In genomic region chr10:75561071-75561654, GRCm38 (mm10) we compare ENCODE assay signal across 8 mouse cellular contexts. TPM values are rescaled to one million over a fixed set of nuclear protein-coding genes. Genes with fewer than 3 reads are reported as not detected.
DNase-seq lines count a peak whose midpoint lies in the region; ATAC-seq and TF ChIP-seq lines count a peak whose summit lies in the region.

Gene Ggt1, plus strand, starts transcription at chr10:75561604.

- no peak within 1 kb of the TSS for H3K27ac ChIP-seq in kidney, embryonic 16.5 days (ENCODE audit: low read length)
- H3K27ac ChIP-seq in embryonic facial prominence, embryonic 12.5 days: no peak within 1 kb of the TSS
- H3K27ac ChIP-seq in hindbrain, embryonic 16.5 days (ENCODE audit: low read depth, low read length): peak within 1 kb of the TSS; percentile 97
- H3K27ac ChIP-seq in midbrain, postnatal 0 days (ENCODE audit: low read depth, low read length): peak within 1 kb of the TSS; percentile 99

- peak within 1 kb of the TSS; percentile 85 for H3K9ac ChIP-seq in kidney, embryonic 16.5 days (replicated peaks; ENCODE audit: low read length)
- H3K9ac ChIP-seq in embryonic facial prominence, embryonic 12.5 days: peak within 1 kb of the TSS; percentile 72; the same call in 1 of the 2 replicates
- H3K9ac ChIP-seq in hindbrain, embryonic 16.5 days (ENCODE audit: low read depth, low read length): peak within 1 kb of the TSS; percentile 94
- peak within 1 kb of the TSS; percentile 97 for H3K9ac ChIP-seq in midbrain, postnatal 0 days (replicated peaks; ENCODE audit: low read length, poor library complexity, severe bottlenecking)

- peaks cover 24% of the 10 kb centered on the region for H3K27me3 ChIP-seq in kidney, embryonic 16.5 days (ENCODE audit: insufficient read depth, low read length)
- peaks cover 32% of the 10 kb centered on the region for H3K27me3 ChIP-seq in embryonic facial prominence, embryonic 12.5 days
- H3K27me3 ChIP-seq in hindbrain, embryonic 16.5 days (replicated peaks; ENCODE audit: control insufficient read depth, insufficient read depth, low read length): no peaks in the 10 kb centered on the region
- H3K27me3 ChIP-seq in midbrain, postnatal 0 days (ENCODE audit: insufficient read depth, low read length): no peaks in the 10 kb centered on the region

- peaks cover 47% of the 10 kb centered on the region for H3K4me1 ChIP-seq in kidney, embryonic 16.5 days (ENCODE audit: insufficient read depth, low read length)
- peaks cover 22% of the 10 kb centered on the region for H3K4me1 ChIP-seq in embryonic facial prominence, embryonic 12.5 days
- peaks cover 36% of the 10 kb centered on the region for H3K4me1 ChIP-seq in hindbrain, embryonic 16.5 days (ENCODE audit: control insufficient read depth, insufficient read depth, low read depth, low read length)
- peaks cover 27% of the 10 kb centered on the region for H3K4me1 ChIP-seq in midbrain, postnatal 0 days (ENCODE audit: insufficient read depth, low read length)

- WGBS in kidney, embryonic 16.5 days: 67% methylated on average over 10 of the region's 10 CpGs
- 49% methylated on average over 10 of the region's 10 CpGs for WGBS in embryonic facial prominence, embryonic 12.5 days
- 48% methylated on average over 10 of the region's 10 CpGs for WGBS in hindbrain, embryonic 16.5 days
- 51% methylated on average over 10 of the region's 10 CpGs for WGBS in midbrain, postnatal 0 days

- ATAC-seq in kidney, embryonic 16.5 days (ENCODE audit: low FRiP score, low TSS enrichment): no peak
- ATAC-seq in embryonic facial prominence, embryonic 12.5 days (ENCODE audit: insufficient number of reproducible peaks, insufficient read depth, low FRiP score, low TSS enrichment): no peak
- no peak for ATAC-seq in hindbrain, embryonic 16.5 days
- ATAC-seq in midbrain, postnatal 0 days (ENCODE audit: low FRiP score): no peak
- no peak for ATAC-seq in frontal cortex, adult (ENCODE audit: low TSS enrichment)

- H3K9me3 ChIP-seq in kidney, embryonic 16.5 days (ENCODE audit: low read length): no peaks in the 10 kb centered on the region
- no peaks in the 10 kb centered on the region for H3K9me3 ChIP-seq in embryonic facial prominence, embryonic 12.5 days
- no peaks in the 10 kb centered on the region for H3K9me3 ChIP-seq in hindbrain, embryonic 16.5 days (ENCODE audit: control insufficient read depth, low read length)
- H3K9me3 ChIP-seq in midbrain, postnatal 0 days (ENCODE audit: low read length): no peaks in the 10 kb centered on the region

- H3K36me3 ChIP-seq in kidney, embryonic 16.5 days (ENCODE audit: insufficient read depth, low read length): no peaks in the 10 kb centered on the region
- no peaks in the 10 kb centered on the region for H3K36me3 ChIP-seq in embryonic facial prominence, embryonic 12.5 days
- H3K36me3 ChIP-seq in hindbrain, embryonic 16.5 days (ENCODE audit: control insufficient read depth, insufficient read depth, low read length): peaks cover 4% of the 10 kb centered on the region
- H3K36me3 ChIP-seq in midbrain, postnatal 0 days (ENCODE audit: insufficient read depth, low read length): peaks cover 8% of the 10 kb centered on the region

- peak within 1 kb of the TSS; percentile 99 for H3K4me2 ChIP-seq in kidney, embryonic 16.5 days (replicated peaks; ENCODE audit: low read depth, low read length)
- H3K4me2 ChIP-seq in embryonic facial prominence, embryonic 12.5 days (replicated peaks): peak within 1 kb of the TSS; percentile 96
- peak within 1 kb of the TSS; percentile 89 for H3K4me2 ChIP-seq in hindbrain, embryonic 16.5 days (ENCODE audit: low read length)
- H3K4me2 ChIP-seq in midbrain, postnatal 0 days (ENCODE audit: low read depth, low read length, poor library complexity, severe bottlenecking): peak within 1 kb of the TSS; percentile 83

- TF ChIP-seq CTCF in midbrain, postnatal 0 days (IDR thresholded peaks at IDR 0.05): no peak

- DNase-seq in kidney, adult 8-10 months: no peak
- DNase-seq in midbrain, postnatal 0 days (ENCODE audit: low spot score): no peak
- DNase-seq in urinary bladder, postnatal 10 days (ENCODE audit: low spot score): no peak
- no peak for DNase-seq in spleen, adult 12 weeks (ENCODE audit: low spot score)

- peak within 1 kb of the TSS; percentile 59; the same call in 1 of the 2 replicates for H3K4me3 ChIP-seq in kidney, embryonic 16.5 days (ENCODE audit: low read length)
- peak within 1 kb of the TSS; percentile 58 for H3K4me3 ChIP-seq in embryonic facial prominence, embryonic 12.5 days
- peak within 1 kb of the TSS; percentile 73 for H3K4me3 ChIP-seq in hindbrain, embryonic 16.5 days (ENCODE audit: low read length)
- peak within 1 kb of the TSS; percentile 69 for H3K4me3 ChIP-seq in midbrain, postnatal 0 days (ENCODE audit: low read depth, low read length)

RNA-seq across cellular contexts. Expression of gene Ggt1, which starts in this region (rescaled TPM):
- 244 and 292 TPM in 2 replicates for polyA plus RNA-seq in kidney, embryonic 16.5 days (2015; fragmentation: Nextera tagmentation; extraction: Ambion mirVana)
- polyA plus RNA-seq in embryonic facial prominence, embryonic 12.5 days (2016; fragmentation: Nextera tagmentation; extraction: Ambion mirVana): 0.85 and 1.8 TPM in 2 replicates
- 0.69 and 2.1 TPM in 2 replicates for polyA plus RNA-seq in hindbrain, embryonic 16.5 days (2015; fragmentation: Nextera tagmentation; extraction: Ambion mirVana)
- total RNA-seq in midbrain, postnatal 0 days (2014; rRNA removed): 1.4 and 5.4 TPM in 2 replicates
- polyA plus RNA-seq in midbrain, postnatal 0 days (2015; fragmentation: Nextera tagmentation; extraction: Ambion mirVana): 1.0 and 2.0 TPM in 2 replicates

Comparison
In these comparisons a context has a peak if more than half of its experiments do, and no peak if none do; other contexts are left out.
1. RNA of gene Ggt1 (polyA plus RNA-seq): 244 to 292 TPM in kidney, embryonic 16.5 days; 0.69 to 2.1 TPM in hindbrain, embryonic 16.5 days, 0.85 to 1.8 TPM in embryonic facial prominence, embryonic 12.5 days and 1.0 to 2.0 TPM in midbrain, postnatal 0 days; every median in the first group is over 10 times any median in the second.
2. H3K27ac ChIP-seq: peak in hindbrain, embryonic 16.5 days (single experiment) and midbrain, postnatal 0 days (single experiment); none in kidney, embryonic 16.5 days (single experiment) and embryonic facial prominence, embryonic 12.5 days (single experiment).
3. Peak in every context shown above with its lines, with median percentiles within 50 percentile points of each other: H3K4me2 ChIP-seq, H3K4me3 ChIP-seq and H3K9ac ChIP-seq.